Mouse (Mus musculus): Measurements from ENCODE around the gene Oma1. TPM values are rescaled to one million over a fixed set of nuclear protein-coding genes. Genes with fewer than 3 reads are reported as not detected.
A peak's percentile ranks its signal among the peaks of the same experiment; 100 is the strongest.

Gene Oma1
- 10 to 100 TPM; 14.1 to 15.7 TPM for total RNA-seq (2021)
- long read RNA-seq, experiment 1, transcript Oma1-201 (9 exons, 1,915 nt), result major isoform, 12 of 17 reads
- long read RNA-seq, experiment 1, partial matches to known transcripts, result 0 of 17 reads
- long read RNA-seq, experiment 1, other reads (novel, unspliced or antisense), result 5 of 17 reads
- long read RNA-seq, experiment 2, transcript Oma1-201 (9 exons, 1,915 nt), result major isoform, 48 of 60 reads
- long read RNA-seq, experiment 2, partial matches to known transcripts, result 2 of 60 reads
- long read RNA-seq, experiment 2, other reads (novel, unspliced or antisense), result 10 of 60 reads

DNA sequence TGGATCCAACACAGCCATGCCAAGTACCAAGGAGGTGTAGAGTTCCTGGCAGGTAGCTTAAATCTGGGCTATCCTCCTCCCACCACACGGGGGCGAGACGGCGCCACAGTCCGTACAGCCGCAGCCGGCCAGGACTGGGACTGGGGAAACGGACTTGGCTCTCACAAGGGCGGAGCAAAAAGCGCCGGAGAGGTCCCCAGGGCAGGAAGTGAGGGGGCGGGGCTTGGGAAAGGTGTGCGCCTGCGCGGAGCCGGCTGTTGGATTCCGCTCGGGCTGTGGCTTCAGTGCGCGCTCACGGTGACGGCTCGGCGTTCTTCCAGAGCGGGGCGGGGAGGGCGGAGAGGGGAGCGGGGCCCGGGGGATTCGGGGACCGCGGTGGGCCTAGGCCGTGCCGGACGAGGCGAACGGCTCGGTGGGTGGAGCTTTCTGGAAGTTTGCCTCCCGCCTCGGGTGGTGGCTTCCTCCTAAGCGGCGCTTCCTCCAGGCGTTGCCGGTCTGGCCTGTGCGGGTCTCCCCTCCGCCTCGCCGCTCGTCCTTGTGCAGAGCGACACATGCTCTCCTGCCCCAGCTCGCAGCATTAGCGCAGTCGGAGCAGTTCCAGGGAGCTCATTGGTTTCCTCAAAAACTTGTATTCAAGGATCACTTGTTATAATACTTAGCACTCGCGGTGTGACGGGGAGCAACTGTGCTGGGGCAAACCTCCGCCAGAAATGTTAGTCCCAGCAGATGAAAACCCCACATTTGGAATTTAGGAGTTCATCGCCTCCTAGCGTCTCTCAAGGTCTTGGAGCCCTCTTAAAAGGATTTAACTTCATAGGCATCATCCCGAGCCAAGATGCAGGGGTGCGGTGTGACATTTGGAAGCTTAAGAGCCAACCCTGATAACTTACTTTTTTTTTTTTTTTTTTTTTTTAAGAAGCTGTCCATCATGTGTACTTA, at the start of gene Oma1:
Oma1 (plus strand) TSS at position 226 of the 939 bp plus-strand sequence.
- peak; percentile 98 to 99 for DNase-seq (ENCODE audit: low spot score in 2 of 2)

DNA sequence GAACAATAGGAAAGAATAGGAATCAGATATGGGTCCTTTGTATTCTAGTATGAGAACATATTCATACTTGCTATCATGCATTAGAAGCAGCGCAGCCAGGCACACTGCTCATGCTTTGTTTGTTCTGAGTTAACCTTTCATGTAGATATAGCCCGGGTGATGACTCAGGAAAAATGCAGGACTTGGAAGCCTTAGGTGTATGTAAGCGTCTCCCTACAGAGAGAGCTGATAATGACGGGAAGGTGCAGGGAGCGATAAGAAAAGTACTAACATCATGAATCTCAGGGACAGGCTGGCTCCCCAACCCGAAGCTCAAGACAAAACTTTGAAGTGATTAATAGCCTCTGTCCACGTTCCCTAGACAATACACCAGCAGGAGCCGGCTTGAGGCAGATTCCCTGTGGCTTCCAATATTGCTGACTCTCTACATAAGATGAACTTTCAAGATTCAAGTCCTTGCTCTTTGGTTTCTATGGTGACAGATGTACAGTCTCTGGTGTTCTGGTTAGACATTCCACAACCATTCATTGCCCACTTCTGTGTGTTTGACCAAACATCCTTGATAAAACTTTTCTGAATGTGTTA, 49.7 kb upstream of the Oma1 start:
- no peak for DNase-seq (ENCODE audit: low spot score in 2 of 2)

DNA sequence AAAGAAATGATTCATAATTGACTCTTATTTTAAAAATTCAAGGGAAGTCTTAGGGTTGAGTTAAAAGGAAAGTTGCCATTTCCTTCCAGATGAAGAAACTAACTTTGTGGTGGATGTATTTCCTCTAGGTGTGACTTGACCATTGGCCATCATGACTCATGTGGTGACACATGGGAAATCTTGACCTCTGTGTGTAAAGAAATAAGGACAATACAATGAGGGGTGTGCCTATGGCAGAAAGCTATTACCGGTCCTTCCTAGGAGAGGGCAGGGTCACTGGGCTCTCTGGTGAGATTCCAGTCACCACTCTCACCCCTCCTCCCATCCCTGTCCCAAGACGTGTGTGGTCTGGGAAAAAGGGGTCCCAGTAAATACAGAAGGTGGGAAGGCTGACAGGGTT, 48.4 kb upstream of the Oma1 start:
- no peak for DNase-seq (ENCODE audit: low spot score in 2 of 2)

DNA sequence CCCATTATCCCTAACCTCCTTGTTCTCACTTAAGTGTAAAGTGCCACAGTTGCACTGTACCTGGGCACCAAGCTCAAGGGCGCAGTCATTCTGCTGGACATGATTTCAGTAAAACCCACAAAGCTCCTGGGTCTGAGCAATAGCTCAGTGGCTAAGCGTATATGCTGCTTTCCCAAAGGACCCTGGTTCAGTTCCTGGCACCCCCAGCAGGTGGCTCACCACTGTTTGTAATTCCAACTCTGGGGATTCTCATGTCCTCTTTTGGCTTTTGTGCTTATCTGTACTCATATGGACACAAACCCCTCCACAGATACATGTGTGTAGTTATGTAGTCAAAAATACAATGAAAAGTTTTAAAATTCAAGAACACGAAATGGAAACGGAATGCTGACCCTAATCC, 44.3 kb upstream of the Oma1 start:
- DNase-seq (ENCODE audit: low spot score in 2 of 2), result no peak

DNA sequence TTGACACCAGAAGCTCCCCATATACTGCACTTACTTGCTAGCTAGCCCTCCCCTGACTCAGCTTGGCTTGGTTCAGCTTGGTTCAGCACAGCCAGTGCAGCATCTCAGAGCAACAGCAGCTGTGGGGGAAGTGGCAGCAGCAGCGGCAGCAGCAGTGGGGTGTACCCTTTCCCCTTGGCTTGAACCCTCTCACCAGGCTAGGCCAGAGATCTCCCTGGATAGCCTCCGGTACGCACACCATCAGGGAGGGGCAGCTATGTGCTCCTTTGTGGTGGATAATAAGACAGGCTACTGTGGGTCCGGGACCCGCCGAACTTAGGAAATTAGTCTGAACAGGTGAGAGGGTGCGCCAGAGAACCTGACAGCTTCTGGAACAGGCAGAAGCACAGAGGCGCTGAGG, 40.6 kb upstream of the Oma1 start:
- no peak for DNase-seq (ENCODE audit: low spot score in 2 of 2)

DNA sequence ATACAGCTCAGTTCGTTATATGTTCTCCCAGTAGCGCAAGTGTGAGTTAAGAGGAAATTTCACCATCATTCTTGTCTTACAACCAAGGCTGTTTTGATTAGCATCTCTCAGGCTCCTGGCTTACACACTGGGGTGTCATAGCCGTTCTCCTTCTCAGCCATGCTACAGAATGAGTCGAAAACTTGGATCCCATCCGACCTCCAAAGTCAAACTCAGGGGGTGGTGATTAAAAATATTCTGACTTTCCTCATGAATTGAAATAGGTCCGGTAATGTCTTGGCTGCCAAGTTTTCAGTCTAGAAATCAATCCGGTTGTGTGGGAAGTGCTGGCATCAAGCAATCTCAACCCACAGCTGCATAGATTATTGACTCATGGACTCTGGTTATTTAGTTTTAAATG, 25.3 kb upstream of the Oma1 start:
- DNase-seq (ENCODE audit: low spot score in 2 of 2), result no peak

DNA sequence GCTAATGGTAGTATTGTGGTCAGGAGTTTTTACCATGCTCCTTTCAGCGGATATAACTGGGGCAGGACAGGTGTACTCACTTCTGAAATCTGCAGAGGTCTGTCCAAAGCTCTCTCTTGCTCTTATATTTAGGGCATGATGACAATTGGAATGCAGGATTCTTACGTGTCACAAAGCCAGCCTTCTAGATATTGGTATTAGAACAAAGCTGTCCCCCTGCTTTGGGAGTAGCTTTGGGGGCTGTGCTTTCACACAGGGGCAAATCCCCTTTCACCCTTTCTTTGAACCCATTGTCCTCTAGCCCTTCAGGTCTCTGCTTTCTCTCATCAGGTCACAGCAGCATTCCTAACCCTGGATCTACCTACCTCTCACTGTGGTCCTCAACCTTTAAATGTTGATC, 22.8 kb upstream of the Oma1 start, which contains the start of gene 4921539E11Rik:
4921539E11Rik (minus strand) TSS at position 101 of the 400 bp plus-strand sequence.
- no peak for DNase-seq (ENCODE audit: low spot score in 2 of 2)

DNA sequence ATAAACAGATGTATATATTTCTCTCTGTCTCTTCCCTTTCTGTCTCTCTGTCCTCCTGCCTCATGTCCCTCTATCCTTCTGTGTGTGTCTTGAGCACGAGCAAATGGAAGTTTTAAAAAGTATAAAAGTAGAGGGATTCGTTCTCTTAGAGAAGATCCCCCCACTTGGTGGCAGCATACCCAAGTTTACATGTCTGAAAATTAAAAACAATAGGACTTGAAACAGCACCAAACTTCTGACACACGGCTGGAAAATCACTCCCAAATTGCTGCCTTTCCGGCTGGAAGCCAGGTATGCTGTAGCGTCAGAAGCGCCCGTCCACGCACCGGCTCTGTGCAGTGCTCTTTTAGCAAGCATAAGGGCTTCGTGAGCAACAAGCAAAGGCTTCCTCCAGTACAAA, 14.3 kb upstream of the Oma1 start:
- DNase-seq (ENCODE audit: low spot score in 2 of 2), result no peak

DNA sequence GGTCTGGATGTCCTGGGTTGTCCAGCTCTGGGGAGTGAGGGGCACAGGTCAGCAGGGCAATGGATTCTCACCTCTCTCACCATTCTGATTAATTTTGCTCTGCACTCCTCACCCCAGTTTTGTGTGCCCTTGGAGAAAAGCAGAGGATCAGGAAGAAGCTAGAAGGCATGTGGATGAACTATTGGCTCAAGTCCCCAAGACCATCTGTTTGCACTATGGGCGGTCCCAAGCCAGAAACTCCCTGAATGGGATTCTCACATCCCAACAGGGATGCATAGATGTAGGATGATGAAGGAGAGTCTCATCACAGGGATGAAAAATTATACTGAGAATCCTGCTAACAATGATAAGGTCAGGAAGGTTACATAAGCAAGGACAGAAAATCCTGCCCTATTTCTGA, 9.8 kb upstream of the Oma1 start:
- no peak for DNase-seq (ENCODE audit: low spot score in 2 of 2)

DNA sequence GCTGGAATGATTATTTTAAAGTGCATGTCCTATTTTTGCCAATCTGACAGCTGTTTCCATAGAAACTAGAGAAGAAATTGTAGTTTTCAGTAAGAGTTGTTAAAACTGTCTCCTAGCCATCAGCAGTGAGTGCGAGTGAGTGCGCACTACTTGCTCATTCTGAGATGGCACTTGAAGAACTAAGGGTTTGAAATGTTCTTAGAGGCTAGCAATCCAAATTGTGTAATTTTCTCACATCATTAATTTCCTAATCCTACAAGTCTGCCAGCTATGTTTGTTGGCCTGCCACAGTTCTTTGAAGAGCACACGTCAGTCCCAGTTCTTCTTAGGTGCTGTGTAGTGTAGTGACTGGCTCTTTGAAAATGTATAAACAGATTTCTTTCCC, 906 bp downstream of the Oma1 start:
- no peak for DNase-seq (ENCODE audit: low spot score in 2 of 2)

DNA sequence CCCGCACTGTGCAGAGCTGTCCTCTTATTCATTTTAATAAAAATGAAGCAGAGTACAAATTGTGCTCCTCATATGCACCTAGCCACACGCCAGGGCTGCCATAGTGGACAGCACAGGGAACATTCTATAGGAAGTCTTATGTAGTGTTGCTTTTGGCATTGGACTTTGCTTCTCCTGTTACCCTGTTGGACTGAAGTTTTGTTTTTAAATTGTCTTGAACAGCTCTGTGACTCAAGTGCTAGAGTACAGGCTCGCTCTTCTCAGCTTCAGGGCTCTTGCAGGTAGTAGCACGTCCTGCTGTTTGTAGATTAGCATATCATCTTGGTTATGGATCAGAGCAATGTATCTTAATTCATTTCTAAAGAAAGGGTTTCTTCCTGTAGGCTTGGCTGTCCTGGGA, 2.2 kb downstream of the Oma1 start:
- no peak for DNase-seq (ENCODE audit: low spot score in 2 of 2)

DNA sequence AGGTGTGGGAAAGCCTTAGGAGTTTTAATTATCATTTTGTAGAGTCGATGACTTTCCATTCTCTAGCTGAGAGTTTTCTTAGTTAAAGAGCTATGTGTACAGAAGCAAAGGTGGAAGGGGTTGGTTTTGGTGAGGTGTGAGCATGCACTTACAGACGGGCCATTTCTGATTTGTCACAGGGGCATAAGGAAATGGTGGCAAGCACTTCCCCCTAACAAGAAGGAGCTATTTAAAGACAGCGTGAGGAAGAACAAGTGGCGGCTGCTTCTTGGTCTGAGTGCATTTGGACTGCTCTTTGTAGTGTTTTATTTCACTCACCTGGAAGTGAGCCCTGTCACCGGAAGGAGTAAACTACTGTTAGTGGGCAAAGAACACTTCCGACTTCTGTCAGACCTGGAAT, 7.8 kb downstream of the Oma1 start:
- no peak for DNase-seq (ENCODE audit: low spot score in 2 of 2)

DNA sequence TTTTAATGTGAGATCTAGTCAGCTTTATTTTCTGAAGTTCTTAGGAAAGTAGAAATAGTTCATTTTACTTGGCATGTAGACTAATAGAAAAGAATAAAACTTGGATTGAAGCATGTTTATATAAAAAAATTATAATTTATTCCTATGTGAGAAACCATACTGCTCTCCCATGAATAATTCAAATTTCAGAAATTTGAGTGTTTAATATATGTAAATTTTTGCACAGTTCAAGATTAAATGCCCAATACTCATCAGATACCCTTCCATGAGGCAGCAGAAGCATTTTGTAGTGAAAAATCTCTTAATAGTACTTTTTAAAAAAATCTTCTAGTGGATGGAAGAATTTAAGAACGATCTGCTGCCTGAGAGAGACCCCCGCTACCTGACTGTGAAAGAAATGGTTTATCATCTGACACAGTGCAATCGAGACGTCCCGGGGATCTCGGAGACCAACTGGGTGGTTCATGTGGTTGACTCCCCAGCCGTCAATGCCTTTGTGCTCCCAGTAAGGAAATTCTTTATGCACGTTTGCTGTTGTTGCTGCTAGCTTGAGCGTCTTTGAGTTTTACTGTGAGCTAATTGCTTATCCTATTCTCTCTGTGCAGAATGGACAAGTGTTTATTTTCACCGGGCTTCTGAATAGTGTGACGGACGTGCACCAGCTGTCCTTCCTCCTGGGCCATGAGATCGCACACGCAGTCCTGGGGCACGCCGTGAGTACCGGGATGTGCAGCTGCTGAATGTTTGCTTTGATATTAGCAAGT, 11.3 kb downstream of the Oma1 start:
- DNase-seq (ENCODE audit: low spot score in 2 of 2), result no peak

DNA sequence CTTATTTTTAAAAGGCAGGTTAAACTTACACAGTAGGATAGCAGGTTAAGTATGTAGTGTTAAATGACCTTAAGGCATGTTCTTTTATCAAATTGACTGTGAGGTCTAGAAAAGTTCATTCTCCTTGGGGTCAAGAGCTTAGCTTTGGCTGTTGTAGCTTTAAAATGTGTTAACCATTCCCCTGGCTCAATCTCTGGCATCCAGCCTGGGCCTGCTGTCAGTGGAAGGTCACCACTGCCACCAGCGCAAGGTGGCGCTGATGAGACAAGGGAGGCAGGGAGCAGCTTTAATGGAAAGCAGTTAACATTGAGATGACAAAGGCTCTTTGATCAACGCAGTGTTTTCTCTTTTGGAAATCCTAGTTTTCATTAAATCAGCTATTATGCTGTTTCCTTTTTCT, 13.4 kb downstream of the Oma1 start:
- peak; percentile 63 to 67 for DNase-seq (ENCODE audit: low spot score in 2 of 2)

DNA sequence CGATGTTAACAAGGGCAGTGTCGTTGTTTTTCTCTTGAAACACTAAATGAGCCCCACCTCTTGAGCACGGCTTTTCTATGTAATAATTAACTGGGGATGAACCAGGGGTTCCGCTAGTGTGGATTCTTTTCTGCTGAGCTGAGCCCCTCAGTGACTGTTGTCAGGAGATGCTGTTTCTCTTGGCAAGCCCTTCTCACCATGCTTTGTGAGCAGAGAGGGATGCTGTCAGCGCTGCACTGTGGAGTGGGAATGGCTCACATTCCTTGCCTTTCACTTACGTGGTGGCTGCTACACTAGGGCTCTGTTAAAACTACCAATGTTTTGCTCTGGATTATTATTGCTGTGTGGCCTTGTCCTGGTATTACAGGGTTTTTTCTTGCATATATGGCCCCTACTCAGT, 15.7 kb downstream of the Oma1 start:
- DNase-seq (ENCODE audit: low spot score in 2 of 2), result no peak

DNA sequence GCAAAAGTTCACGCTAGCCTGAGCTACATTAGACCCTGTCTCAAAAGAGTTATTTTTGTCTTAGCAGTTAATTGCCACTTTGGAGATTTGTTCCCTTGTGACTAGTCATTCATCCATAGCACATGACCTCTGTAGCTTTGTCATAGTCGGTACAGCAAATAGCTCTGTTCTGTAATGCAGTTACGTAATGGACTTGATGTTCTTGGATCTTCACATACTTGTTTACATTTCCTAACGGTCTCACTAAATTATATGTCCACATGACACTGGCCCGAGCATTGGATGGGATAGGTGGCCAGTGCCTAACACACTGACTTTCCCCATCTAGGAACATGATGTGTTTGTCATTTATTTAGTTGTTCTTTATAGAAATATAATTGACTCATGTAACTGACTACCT, 21.5 kb downstream of the Oma1 start:
- no peak for DNase-seq (ENCODE audit: low spot score in 2 of 2)

DNA sequence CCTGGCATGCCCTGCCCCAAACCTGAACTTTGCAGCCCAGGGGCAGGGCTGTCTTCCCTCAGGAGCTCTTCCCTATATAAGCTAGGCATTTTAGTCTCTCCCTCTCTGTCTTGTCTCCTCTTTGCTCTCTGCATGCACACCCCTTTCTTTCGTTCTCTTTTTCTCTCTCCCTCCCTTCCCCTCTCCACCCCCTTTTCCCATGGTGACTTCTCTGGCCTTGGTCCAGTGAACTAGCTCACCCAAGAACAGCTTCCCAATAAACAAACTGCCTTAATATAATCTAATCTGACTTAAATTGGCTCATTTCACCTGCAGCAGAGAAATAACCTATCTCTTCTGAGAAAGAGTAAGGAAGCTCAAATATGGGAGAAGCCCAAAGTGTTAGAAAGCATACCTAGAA, 27.1 kb downstream of the Oma1 start:
- no peak for DNase-seq (ENCODE audit: low spot score in 2 of 2)

DNA sequence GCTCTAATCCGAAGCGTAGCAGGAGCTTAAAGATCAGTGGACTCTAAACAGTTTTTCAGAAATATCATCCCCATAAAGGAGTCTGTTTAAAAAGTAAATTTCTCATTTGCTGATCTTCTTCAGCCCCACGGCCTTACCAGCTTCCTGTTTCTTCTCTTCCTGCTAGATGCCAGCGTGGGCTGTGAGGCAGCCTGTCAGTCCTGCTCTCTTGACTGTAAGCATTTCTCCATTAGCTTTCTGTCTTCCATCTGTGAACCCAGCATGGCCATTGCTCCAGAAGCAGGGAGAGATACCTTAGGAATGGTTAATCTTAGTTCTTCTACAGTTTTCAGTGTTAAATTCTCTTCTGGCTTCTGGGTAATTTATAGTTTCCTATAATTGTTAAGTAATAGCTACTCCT, 28.0 kb downstream of the Oma1 start:
- DNase-seq (ENCODE audit: low spot score in 2 of 2), result no peak

DNA sequence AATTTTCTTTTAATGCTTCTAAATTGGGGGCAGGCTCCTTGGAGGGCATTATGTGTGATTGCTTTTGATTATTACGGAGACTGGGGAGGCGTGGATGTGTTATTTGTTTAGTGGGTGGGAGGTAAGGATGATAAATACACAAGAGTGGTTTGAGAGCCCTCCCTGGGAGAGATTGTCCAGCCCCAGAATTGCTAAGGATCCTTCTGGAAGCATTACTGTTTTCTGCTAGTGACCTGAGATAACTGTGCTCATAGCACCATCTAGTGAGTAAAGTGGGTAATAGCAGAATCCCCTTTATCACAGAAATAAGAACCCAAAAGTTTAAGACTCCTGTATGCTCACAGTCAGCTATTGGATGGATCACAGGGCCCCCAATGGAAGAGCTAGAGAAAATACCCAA, 32.4 kb downstream of the Oma1 start:
- no peak for DNase-seq (ENCODE audit: low spot score in 2 of 2)

DNA sequence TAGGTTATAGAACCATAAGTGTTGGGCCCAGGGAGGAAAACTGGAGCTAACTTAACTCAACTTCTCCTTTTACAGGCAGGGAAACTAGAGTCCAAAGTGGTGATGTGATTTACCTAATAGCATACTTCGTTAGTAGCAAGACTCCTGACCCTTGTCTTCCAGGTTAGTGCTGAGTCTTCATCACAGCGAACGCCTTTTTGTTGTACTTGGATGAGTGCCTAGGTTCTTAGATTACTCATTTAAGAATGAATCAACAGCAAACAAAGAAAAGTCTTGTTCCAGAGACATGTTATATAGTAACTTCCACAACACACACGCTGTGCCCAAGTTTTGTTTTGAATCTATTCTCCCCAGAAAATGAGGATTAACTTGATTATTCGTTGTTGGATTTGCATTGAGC, 33.2 kb downstream of the Oma1 start:
- DNase-seq (ENCODE audit: low spot score in 2 of 2), result no peak

DNA sequence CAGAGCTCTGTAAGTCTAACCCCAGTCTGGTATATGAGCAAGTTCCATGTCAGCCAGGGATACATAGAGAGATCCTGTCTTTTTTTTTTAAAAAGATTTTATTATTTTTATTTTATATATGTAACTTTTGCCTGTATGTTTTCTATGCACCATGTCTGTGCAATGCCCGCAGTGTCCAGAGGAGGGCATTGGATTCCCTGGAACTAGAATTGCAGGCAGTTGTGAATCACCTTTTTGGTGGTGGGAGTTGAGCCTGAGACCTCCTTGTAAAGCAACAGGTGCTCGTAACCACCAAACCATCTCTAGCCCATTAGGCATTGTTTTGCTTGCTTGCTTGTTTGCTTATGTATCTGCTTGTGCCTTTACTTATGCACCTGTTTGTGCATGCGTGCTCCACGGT, 35.6 kb downstream of the Oma1 start:
- DNase-seq (ENCODE audit: low spot score in 2 of 2), result no peak
